Mouse (Mus musculus): ENCODE measurements around the gene Sept9.

The Sept9 gene

DNA sequence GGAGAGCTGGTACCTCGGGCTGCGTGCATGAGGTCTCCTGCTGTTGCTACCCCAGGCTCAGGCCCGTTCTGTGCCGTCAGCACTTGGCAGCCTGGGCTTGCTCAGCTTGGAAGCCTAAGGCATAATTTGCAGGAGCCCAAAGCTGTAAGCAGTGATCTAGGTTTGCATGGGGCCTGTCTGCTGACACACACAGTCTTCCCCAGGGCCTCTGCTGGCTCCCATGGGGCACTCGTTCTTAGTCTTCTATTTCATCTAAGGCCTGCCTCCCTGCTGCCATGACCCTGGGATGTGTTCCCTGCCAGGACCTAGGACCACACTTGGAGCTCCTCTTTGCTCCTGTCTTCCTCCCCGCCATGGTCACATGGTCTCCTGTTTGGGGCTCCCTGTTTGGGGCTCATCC lies 21.7 kb downstream of the Sept9 start:
- DNase-seq (ENCODE audit: low spot score), result no peak

DNA sequence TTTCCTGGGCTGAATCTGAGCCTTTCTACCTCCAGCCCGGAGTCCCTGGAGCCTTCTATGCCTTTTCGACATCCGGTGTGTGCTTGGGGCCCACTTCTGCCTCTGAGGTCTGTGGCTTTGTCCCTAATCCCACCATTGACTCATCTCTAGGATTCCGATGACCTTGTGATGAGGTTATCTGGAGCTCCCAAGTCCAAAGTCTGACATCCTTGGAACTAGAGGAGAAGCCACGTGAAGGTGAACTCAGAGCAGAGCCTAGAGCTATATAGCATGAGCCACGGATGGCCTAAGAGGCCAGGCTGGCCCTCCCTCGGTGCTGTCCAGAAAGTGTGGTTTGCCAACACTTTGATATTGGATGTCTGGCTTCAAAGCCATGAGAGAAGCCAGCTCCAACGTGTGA lies 23.4 kb downstream of the Sept9 start:
- DNase-seq (ENCODE audit: low spot score), result no peak

DNA sequence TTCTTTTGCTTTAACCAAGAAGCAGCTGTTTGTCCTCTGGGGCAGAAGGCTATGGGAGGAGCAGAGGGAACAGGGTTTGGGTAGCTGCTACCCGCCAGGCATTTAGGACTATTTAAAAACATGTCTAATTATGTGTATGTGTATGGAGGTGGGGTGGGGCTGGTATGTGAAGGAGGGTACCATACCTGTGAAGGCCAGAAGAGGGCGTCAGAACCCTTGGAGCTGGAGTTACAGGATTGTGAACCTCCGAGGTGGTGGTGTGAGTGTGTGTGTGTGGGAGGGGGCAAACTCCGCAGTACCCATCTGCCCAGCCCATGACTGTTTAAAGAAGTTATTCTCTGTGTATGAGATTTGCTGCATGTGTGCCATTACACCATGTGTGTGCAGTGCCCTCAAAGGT lies 25.3 kb downstream of the Sept9 start:
- DNase-seq (ENCODE audit: low spot score), result no peak

DNA sequence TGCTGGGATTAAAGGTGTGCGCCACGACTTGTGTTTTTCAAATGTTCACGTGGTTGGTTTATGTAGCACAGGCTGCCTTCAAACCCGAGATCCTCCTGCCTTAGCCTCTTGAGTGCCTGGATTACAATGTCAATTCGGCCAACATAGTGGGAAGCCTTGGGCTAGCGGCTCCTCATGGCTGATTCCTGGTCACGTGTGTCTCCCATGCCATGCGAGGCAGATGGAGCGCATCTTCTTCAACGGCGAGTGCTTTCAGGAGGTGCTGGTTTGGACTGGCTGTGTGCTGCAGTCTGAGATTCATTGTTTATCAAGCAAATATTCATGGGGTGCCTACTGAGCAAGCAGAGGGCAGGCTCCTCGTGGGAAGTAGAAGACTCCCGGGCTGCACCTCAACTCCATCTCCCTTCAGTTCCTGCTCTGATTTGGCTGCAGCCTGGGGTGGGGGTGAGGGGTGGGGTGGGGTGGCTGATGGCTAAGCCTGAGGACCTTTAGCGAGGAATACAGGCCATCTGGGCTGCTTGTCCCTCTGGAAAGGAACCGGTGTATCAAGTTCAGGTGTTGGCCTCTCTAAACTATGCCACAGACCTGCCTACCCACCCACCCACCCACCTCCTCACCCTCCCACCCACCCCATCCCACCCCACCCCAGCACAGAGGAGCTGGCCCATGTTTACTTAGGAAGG lies 26.2 kb downstream of the Sept9 start:
- DNase-seq (ENCODE audit: low spot score), result no peak

DNA sequence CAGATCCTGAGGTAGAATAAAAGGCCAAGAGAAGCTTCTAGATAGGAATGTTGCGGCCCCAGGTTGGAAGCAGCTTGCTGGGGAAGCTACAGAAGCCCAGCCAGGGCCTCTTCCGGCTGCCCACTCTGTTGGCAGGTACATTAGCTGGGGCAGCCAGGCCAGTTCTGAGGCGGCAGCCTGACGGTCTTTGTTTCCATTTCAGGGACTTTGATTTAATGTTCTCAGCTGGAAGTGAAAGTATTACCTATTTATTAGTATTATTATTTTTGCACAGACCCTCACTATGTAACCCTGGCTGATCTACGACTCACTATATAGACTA lies 26.7 kb downstream of the Sept9 start:
- DNase-seq (ENCODE audit: low spot score), result no peak

DNA sequence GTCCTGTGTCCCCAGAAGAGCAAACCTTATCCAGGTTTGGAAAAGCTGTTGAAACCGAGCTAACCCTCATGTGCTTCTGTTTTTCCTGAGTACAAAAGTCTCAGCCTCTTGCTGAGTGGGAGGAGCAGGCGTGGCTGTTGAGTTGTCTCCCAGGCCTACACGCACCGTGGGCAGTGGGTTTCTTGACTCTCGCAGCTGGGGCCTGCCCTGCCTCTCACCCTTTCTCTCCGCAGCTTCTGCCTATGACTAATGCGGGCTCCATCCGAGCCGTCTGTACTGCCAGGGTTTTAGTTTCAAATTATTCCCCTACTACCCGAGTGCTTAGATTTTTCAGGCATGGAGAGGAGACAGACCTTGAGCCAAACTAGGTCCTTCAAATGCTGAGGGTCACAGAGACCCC lies 28.7 kb downstream of the Sept9 start:
- DNase-seq (ENCODE audit: low spot score), result no peak

DNA sequence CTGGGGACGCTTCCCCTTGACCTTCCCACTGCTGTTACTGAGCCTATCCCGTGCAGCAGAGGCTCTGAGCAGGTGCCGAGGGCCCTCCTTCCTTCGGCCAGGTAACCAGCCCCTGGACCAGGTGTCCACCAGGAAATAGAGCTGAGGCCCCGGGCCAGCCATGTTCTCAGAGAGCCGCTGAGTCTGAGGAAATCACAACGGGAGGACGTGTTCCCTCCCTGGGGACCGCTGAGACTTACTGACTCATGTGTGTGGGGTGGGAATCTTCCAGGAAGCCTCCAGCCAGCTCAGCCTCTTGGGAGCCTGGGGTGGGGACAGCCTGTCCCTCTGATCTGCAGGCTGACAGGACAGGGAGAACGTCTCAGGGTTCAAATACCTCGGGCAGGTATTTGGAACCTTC lies 32.1 kb downstream of the Sept9 start:
- DNase-seq (ENCODE audit: low spot score), result no peak

DNA sequence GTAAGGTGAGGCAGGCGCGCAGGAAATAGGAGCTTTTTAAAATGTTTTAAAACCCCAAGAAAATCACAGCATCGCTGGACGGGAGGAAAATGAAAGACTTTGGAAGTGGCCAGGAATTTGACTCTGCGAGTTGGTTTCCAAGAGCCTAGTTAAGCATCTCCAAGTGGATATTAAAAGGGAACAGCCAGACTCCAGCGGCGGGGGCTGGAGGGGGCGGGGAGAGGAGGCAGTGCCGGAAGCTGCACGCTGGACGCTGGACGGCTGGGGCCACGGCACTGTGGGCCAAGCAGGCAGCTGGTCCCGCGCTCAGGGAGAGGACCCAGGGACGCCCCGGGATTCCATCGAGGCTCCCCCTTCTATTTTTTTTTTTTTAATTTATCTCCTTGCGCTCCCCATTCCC lies 32.6 kb downstream of the Sept9 start:
- DNase-seq (ENCODE audit: low spot score), result no peak

DNA sequence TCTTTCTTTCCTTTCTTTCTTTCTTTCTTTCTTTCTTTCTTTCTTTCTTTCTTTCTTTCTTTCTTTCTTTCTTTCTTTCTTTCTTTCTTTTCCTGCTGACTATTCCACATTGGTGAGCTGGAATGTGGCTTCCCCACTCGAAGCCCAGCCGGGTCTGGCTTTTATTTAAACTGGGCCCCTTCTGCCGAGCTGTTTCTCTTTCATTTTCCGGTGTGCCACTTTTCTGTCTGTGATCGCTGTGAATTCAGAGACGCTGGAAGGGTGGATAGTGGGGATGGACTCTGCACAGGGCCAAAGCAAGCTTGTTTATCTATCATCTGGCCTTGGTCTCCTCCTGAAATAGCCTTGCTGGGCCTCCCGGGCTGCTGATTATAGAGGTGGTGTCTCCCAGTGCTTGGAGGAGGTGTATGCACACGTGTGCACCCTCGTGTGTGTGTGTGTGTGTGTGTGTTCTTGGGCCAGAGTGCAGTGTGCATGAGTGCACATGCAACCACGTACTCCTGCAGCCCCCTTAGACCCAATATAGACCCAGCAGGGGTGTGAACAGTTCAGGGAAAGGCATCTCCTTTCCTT lies 33.5 kb downstream of the Sept9 start:
- no peak for DNase-seq (ENCODE audit: low spot score)

DNA sequence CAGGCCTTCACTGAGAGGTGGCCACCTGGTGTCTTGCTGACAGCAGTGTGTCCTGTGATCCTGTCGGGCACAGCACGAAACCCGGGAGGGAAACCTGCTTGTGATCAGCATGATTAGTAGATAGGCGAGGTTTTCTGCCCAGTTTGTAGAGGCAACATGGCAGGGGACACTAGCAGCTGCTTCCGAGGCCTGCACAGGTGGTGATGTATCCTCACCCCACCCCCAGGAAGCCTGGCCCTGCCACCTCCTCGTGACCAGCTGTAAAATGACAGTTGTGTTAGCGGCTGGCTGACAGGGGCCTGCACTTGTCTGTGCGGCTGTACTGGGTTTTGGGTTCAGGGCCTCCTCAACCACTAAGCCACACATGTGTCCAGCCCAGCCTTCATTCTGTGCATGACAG lies 34.4 kb downstream of the Sept9 start:
- no peak for DNase-seq (ENCODE audit: low spot score)

DNA sequence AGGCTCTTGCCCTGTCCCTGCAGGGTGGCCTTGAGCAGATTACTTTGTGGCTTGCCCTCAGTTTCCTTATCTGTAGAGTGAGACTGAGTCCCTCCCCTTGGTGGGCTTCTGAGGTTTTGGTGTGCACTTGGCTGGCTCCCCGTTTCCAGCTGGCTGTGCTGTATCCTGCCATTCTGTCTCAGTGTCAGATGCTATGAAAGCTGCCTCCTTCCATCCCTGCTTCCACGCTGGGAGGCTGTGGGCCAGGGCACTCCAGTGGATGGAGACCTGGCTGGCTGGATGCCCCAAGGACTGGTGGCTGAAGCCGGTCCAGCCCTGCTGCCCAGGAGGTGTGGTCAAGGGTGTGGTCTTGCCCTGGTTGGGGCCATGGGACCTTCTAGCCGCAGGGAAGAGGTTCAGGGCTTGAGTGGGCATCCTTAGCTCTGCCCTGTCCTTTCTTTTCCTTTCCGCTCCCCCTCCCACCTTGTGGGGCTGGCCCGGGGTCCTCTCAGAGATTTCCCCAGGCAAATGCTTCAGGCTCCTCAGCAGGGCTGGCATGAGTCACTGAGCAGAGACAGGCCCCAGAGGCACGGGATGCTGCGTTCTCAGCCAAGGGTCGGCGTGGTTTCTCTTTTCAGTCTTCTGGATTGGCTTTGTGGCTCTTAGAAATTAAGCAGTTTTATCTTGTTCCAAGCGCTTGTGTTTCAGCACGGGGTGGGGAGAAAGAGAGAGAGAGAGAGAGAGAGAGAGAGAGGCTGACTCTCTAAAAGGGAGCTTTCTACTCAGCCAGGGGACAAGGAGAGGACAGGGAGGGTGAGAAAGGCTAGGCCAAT lies 35.8 kb downstream of the Sept9 start:
- no peak for DNase-seq (ENCODE audit: low spot score)

DNA sequence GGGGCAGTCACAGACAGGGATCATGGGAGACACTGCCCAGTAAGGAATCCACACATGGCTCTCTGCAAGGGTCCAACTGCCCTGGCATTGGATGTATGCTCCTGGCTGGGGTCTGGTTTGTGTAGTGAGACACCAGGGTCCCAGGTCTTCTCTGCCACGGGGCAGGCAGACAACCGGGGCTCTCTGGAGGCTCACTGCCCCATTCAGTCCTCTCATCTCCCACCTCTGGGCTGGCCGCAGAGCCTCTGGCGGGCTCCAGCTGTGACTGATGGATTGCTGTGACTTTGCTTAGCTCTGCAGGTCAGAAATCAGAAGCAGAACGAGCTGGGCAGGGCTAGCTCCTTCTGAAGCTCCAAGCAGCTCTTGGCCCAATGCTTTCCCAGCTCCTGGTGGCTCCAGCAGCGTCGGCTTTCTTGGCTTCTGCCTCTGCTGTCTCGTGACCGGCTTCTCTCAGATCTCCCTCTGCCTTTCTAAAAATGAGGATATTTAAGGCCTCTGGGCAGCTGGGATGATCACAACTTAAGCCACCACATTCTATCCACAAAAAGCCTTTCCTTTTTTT lies 36.5 kb downstream of the Sept9 start:
- no peak for DNase-seq (ENCODE audit: low spot score)

DNA sequence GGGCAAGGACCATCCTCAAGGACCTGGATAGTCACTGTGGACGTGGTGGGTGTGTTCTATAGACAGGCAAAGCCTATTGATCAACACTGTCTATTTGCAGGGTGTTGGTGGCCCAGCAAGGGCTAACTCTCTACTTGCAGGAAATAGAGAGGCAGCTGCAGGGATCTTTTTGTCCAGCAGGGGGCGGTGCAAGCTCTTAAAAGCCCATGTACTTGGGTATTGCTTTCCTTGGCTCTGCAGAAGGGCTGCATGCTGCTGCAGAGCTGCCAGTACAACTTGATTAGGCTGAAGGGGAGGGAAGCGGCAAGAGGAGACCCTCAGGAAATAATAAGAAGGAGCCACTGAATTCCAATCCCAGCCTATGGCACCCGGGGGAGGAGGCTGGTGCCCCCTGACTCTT lies 38.7 kb downstream of the Sept9 start:
- DNase-seq (ENCODE audit: low spot score), result peak; percentile 88

DNA sequence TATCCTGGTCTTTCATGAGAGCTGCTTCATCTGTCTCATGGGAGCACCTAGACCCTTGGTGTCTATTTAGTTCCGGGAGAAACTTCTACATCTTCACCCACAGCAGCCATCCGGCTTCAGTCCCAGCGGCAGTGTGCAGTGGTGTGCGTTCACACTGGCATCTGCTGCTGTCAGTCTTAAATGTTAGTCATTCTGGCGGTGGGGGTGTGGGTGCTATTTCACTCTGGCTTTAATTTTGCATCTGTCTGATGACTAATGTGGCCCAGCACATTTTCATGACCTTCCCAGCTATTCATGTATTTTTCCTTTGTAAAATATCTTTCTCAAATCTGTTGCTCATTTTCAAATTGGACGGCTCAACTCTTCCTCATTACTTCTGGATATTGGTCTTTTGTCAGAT lies 40.2 kb downstream of the Sept9 start:
- DNase-seq (ENCODE audit: low spot score), result no peak

DNA sequence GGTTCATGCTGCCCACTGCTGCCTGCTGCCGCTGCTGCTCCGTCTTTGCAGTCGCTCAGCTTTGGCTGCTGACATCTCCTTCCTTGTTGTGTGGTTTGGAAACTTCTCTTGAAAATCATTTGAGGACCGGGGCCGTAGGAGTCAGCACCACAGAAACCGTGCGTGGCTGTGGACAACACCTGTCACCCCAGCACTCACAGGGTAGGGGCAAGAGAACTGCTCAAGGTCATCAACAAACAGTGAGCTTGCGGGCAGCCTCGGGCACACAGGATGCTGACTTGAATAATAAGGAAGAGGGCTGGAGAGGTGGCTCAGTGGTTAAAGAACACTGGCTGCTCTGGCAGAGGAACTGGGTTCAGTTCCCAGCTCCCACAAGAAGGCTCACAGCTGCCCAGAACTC lies 40.9 kb downstream of the Sept9 start:
- DNase-seq (ENCODE audit: low spot score), result no peak

DNA sequence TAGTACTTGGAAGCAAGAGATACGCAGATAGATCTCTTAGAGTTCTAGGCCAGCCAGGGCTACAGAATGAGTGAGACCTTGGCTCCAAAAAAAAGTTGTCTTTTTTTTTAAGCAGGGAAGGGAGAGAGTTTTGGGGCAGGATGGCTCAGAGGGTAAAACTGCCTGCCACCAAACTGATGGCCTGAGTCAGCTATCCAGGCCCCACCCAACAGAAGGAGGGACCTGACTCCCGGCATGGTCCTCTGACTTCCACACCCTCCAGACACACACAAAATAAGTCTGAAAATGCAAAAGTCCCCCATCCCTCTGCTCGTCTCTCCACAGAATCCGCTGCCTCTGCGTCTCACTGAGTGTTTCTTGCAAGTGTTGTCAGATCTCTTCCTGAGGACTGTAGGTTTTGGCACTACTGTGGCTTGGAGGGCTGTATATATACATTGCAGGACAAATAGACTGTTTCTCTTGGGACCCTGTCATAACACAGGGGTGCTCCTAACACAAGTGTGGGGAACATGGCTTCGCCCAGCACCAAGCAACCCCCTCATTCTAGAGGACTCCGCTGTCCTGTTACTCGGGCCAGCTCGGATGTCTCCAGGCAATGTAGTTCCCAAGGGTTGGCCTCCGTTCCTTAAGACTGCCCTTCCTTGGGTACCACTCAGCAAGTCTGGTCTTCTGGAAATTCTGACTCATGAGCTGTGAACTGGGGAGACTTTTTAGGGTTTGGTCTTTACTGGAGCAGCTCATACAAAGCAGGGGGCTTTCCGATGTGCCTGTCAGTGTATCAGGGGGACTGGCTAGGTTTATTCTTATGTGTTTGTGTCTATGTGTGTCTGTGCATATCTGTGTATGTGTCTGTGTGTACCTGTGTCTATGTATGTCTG lies 41.6 kb downstream of the Sept9 start:
- DNase-seq (ENCODE audit: low spot score), result no peak

DNA sequence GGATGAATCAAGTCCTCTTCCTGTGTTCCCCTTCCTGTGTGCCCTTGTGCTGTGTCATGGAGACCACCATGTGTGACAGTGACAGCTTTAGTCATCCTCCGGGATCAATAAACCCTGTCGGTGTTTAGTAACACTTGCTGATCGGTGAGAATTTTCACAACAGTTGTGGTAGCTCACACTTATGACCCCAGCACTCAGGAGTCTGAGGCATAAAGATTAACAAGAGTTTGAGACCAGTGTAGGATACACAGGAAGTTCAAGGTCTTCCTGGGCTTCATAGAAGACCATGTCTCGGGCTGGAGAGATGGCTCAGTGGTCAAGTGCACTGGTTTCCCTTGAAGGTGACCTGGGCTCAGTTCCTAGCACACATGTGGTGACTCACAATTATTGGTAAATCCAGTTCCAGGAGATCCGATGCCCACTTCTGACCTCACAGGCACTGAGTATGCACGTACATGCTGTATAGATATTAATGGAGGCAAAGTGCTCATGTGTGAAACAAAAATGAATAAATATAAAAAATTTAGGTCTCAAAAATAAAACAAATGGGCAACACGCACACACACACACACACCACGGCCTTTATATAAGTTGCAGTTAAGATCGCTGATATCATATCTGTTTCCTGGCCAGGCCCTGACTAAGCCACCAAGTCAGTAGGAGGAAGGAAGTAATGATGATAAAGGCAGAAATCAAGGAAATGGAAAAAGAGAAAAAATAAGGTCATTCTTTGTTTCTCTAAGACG lies 43.1 kb downstream of the Sept9 start:
- DNase-seq (ENCODE audit: low spot score), result no peak

DNA sequence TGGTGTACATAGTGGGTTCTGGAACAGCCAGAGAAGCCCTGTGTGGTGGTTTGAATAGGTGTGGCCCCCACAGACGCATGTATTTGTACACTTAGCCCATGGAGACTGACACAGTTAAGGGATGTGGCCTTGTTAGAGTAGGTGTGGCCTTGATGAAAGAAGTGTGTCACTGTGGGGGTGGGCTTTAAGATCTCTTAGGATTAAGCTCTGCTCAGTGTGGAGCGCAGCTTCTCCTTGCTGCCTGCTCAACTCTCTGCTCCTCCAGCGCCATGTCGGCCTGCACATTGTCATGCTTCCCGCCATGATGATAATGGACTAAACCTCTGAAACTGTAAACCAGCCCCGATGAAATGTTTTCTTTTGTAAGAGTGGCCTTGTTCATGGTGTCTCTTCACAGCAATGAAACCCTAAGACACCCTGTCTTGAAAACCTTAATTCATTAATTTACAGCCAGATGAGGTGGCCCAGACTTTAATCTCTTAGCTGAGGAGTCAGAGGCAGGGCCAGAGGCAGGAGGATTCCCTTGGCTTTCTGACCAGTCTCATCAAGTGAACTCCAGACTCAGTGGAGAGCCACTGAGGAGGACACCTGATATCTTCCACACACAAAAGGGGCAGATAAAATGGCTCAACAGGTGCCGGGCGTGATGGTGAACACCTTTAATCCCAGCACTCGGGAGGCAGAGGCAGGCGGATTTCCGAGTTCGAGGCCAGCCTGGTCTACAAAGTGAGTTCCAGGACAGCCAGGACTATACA lies 44.3 kb downstream of the Sept9 start:
- no peak for DNase-seq (ENCODE audit: low spot score)

DNA sequence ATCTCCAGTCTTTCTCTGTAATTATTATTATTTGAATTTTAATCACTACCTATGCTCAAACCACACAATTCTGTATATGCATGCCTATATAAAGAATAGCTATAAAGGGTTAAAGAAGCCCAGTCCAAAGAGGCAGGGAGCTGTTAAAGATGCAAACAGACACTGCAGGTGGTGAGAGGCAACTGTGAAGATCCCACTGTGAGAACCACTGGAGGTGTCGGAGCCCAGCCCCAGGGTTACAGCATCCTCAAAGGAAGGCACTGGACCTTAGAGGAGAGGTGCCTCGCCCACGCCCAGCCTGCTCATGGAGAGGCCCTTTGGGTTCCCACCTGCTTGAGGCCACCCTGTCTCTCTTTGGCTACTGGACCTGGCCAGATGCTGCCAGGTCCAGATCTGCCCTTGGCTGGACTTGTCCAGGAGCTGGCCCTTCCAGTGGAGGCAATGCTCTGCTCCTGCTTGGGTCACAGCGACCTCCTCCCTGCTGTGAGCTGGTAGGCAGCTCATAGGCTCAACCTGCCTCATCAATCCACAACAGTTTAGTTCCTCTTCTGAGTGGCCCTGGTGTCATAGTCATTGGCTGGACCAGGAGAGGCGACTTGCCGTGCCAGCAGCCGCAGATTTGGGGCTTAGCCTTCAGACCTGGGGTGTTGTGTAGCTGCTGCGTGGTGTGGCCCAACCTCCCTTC lies 45.7 kb downstream of the Sept9 start:
- no peak for DNase-seq (ENCODE audit: low spot score)

DNA sequence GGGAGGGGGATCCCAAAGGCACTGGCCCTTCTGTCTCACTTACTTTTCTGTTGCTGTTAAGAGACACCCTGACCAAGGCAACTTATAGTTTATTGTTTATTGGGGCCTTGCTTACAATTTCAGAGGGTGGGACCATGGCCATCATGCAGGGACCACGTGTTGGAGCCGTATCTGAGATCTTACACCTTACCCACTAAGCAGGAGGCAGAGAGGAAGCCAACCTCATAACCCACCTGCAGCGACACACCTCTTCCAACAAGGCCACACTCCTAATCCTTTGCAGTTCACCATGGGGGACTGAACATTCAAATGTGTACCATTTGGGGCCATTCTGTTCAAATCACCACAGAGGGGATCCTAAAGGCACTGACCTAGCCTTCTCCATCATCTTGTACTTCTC lies 46.4 kb downstream of the Sept9 start:
- DNase-seq (ENCODE audit: low spot score), result no peak

Data from T-cell, adult 2 months (primary cell).